Mouse (Mus musculus): Measurements from ENCODE around the gene Retnla. TPM values are rescaled to one million over a fixed set of nuclear protein-coding genes. Genes with fewer than 3 reads are reported as not detected.
"Not testable (repeated sequence)": the region's sequence is repeated elsewhere in the genome, so short reads cannot be mapped to it uniquely, and the experiment has no call there.

Gene Retnla
- polyA plus RNA-seq, 1 experiment from 2014 or later: not detected

- Histone ChIP-seq H3K27ac (ENCODE audit: low read depth, low read length) (no peak overlapping the region), H3K36me3 (ENCODE audit: control insufficient read depth, insufficient read depth, low read length) (no peaks in the 10 kb centered on the region), H3K4me3 (ENCODE audit: low read depth, low read length) (no peak overlapping the region), H3K27me3 (ENCODE audit: control insufficient read depth, insufficient read depth, low read length) (no peaks in the 10 kb centered on the region), H3K9ac (ENCODE audit: low read length) (no peak overlapping the region), H3K4me1 (replicated peaks; ENCODE audit: control insufficient read depth, insufficient read depth, low read length) (no peaks in the 10 kb centered on the region), H3K9me3 (ENCODE audit: control insufficient read depth, low read length) (no peaks in the 10 kb centered on the region), H3K4me2 (ENCODE audit: low read depth, low read length, severe bottlenecking) (no peak overlapping the region)
- WGBS: 95% methylated on average over 6 of the region's 6 CpGs
- ATAC-seq (replicated peaks; ENCODE audit: low FRiP score): no peak
- no peak for DNase-seq (ENCODE audit: low spot score)
These were observed 23.8 kb upstream of the Retnla start for GRCm38 (mm10) chr16:48818524-48818923.

- Histone ChIP-seq H3K9ac (ENCODE audit: low read length) (no peak overlapping the region), H3K4me1 (replicated peaks; ENCODE audit: control insufficient read depth, insufficient read depth, low read length) (no peaks in the 10 kb centered on the region), H3K27ac (ENCODE audit: low read depth, low read length) (no peak overlapping the region), H3K27me3 (ENCODE audit: control insufficient read depth, insufficient read depth, low read length) (no peaks in the 10 kb centered on the region), H3K9me3 (ENCODE audit: control insufficient read depth, low read length) (no peaks in the 10 kb centered on the region), H3K36me3 (ENCODE audit: control insufficient read depth, insufficient read depth, low read length) (no peaks in the 10 kb centered on the region), H3K4me2 (ENCODE audit: low read depth, low read length, severe bottlenecking) (no peak overlapping the region), H3K4me3 (ENCODE audit: low read depth, low read length) (no peak overlapping the region)
- 88% methylated on average over 3 of the region's 3 CpGs for WGBS
- DNase-seq (ENCODE audit: low spot score) (no peak), ATAC-seq (replicated peaks; ENCODE audit: low FRiP score) (no peak)
These were observed 15.9 kb upstream of the Retnla start for GRCm38 (mm10) chr16:48826474-48826873.

DNA sequence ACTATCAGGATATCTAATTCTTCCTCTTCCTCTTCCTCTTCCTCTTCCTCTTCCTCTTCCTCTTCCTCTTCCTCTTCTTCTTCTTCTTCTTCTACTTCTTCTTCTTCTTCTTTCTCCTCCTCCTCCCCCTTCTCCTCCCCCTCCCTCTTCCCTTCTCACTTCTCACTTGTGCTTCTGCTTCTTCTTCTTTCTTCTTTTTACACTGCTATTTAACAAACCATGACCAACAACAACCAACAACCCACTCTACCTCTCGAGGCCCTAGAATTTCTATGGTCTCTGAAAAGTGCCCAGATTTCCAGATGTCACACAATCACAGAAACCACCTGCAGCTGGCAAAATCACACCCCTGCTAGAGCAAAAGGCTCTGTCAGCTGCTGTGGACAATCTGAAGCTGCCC is 14.7 kb upstream of the Retnla start:
- no peaks in the 10 kb centered on the region for H3K9me3 ChIP-seq (ENCODE audit: control insufficient read depth, low read length)
- no peak overlapping the region for H3K27ac ChIP-seq (ENCODE audit: low read depth, low read length)
- no peaks in the 10 kb centered on the region for H3K4me1 ChIP-seq (replicated peaks; ENCODE audit: control insufficient read depth, insufficient read depth, low read length)
- WGBS: 86% methylated on average over 1 of the region's 1 CpGs
- H3K4me3 ChIP-seq (ENCODE audit: low read depth, low read length): no peak overlapping the region
- DNase-seq (ENCODE audit: low spot score): no peak
- ATAC-seq (replicated peaks; ENCODE audit: low FRiP score): no peak
- H3K27me3 ChIP-seq (ENCODE audit: control insufficient read depth, insufficient read depth, low read length): no peaks in the 10 kb centered on the region
- no peak overlapping the region for H3K4me2 ChIP-seq (ENCODE audit: low read depth, low read length, severe bottlenecking)
- H3K9ac ChIP-seq (ENCODE audit: low read length): no peak overlapping the region
- no peaks in the 10 kb centered on the region for H3K36me3 ChIP-seq (ENCODE audit: control insufficient read depth, insufficient read depth, low read length)

- H3K27ac ChIP-seq (ENCODE audit: low read depth, low read length): no peak overlapping the region
- H3K9me3 ChIP-seq (ENCODE audit: control insufficient read depth, low read length): no peaks in the 10 kb centered on the region
- H3K4me1 ChIP-seq (replicated peaks; ENCODE audit: control insufficient read depth, insufficient read depth, low read length): no peaks in the 10 kb centered on the region
- no peaks in the 10 kb centered on the region for H3K27me3 ChIP-seq (ENCODE audit: control insufficient read depth, insufficient read depth, low read length)
- ATAC-seq (replicated peaks; ENCODE audit: low FRiP score) (no peak), DNase-seq (ENCODE audit: low spot score) (no peak)
- no peak overlapping the region for H3K4me3 ChIP-seq (ENCODE audit: low read depth, low read length)
- WGBS: 87% methylated on average over 4 of the region's 4 CpGs
- no peaks in the 10 kb centered on the region for H3K36me3 ChIP-seq (ENCODE audit: control insufficient read depth, insufficient read depth, low read length)
- no peak overlapping the region for H3K9ac ChIP-seq (ENCODE audit: low read length)
- no peak overlapping the region for H3K4me2 ChIP-seq (ENCODE audit: low read depth, low read length, severe bottlenecking)
These were observed 13.3 kb upstream of the Retnla start for GRCm38 (mm10) chr16:48829060-48829459.

DNA sequence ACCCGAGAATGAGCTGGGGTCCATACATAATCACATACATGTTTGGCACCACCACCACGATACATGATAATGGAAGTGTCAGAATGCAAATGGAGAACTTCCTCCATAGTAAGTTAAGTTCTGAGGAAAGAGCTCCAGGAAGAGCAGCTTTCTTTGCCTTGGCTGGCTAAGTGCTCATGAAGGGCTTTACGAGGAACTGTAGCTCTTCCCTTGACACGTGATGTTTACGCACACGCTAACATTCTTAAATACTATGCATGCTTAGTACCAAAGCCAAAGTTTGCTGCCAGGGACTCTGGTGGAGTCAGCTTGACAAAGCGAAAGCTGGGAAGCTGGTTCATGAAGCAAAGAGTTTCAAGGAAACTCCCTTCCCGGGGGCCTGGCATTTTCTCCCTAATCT is 10.3 kb upstream of the Retnla start:
- Histone ChIP-seq H3K9ac (ENCODE audit: low read length) (no peak overlapping the region), H3K36me3 (ENCODE audit: control insufficient read depth, insufficient read depth, low read length) (no peaks in the 10 kb centered on the region), H3K4me1 (replicated peaks; ENCODE audit: control insufficient read depth, insufficient read depth, low read length) (no peaks in the 10 kb centered on the region), H3K4me2 (ENCODE audit: low read depth, low read length, severe bottlenecking) (no peak overlapping the region), H3K9me3 (ENCODE audit: control insufficient read depth, low read length) (no peaks in the 10 kb centered on the region), H3K27ac (ENCODE audit: low read depth, low read length) (no peak overlapping the region), H3K4me3 (ENCODE audit: low read depth, low read length) (no peak overlapping the region), H3K27me3 (ENCODE audit: control insufficient read depth, insufficient read depth, low read length) (no peaks in the 10 kb centered on the region)
- DNase-seq (ENCODE audit: low spot score): no peak
- WGBS: 93% methylated on average over 7 of the region's 8 CpGs
- ATAC-seq (replicated peaks; ENCODE audit: low FRiP score): no peak

- 65% methylated on average over 1 of the region's 1 CpGs for WGBS
These were observed 8.7 kb upstream of the Retnla start for GRCm38 (mm10) chr16:48833626-48834025.

GRCm38 (mm10) chr16:48843671-48844386 is 1.5 kb downstream of the Retnla start:
- H3K27me3 ChIP-seq (ENCODE audit: control insufficient read depth, insufficient read depth, low read length): no peaks in the 10 kb centered on the region
- DNase-seq (ENCODE audit: low spot score) (no peak), ATAC-seq (replicated peaks; ENCODE audit: low FRiP score) (no peak)
- no peak overlapping the region for H3K27ac ChIP-seq (ENCODE audit: low read depth, low read length)
- H3K4me2 ChIP-seq (ENCODE audit: low read depth, low read length, severe bottlenecking): no peak overlapping the region
- no peaks in the 10 kb centered on the region for H3K9me3 ChIP-seq (ENCODE audit: control insufficient read depth, low read length)
- 90% methylated on average over 4 of the region's 4 CpGs for WGBS
- no peaks in the 10 kb centered on the region for H3K36me3 ChIP-seq (ENCODE audit: control insufficient read depth, insufficient read depth, low read length)
- H3K4me1 ChIP-seq (replicated peaks; ENCODE audit: control insufficient read depth, insufficient read depth, low read length): no peaks in the 10 kb centered on the region
- H3K4me3 ChIP-seq (ENCODE audit: low read depth, low read length): no peak overlapping the region
- no peak overlapping the region for H3K9ac ChIP-seq (ENCODE audit: low read length)

More at GRCm38 (mm10) chr16:48833626-48834025, 8.7 kb upstream of the Retnla start:
- not testable (repeated sequence) for ATAC-seq (replicated peaks; ENCODE audit: low FRiP score); H3K36me3 ChIP-seq (ENCODE audit: control insufficient read depth, insufficient read depth, low read length); H3K9ac ChIP-seq (ENCODE audit: low read length); H3K27ac ChIP-seq (ENCODE audit: low read depth, low read length); DNase-seq (ENCODE audit: low spot score); H3K4me3 ChIP-seq (ENCODE audit: low read depth, low read length); H3K27me3 ChIP-seq (ENCODE audit: control insufficient read depth, insufficient read depth, low read length); H3K4me1 ChIP-seq (replicated peaks; ENCODE audit: control insufficient read depth, insufficient read depth, low read length); H3K4me2 ChIP-seq (ENCODE audit: low read depth, low read length, severe bottlenecking); H3K9me3 ChIP-seq (ENCODE audit: control insufficient read depth, low read length)

- not testable (repeated sequence) for H3K4me2 ChIP-seq (ENCODE audit: low read depth, low read length, severe bottlenecking); H3K4me3 ChIP-seq (ENCODE audit: low read depth, low read length); H3K9ac ChIP-seq (ENCODE audit: low read length); H3K27ac ChIP-seq (ENCODE audit: low read depth, low read length); ATAC-seq (replicated peaks; ENCODE audit: low FRiP score); H3K9me3 ChIP-seq (ENCODE audit: control insufficient read depth, low read length); DNase-seq (ENCODE audit: low spot score); H3K4me1 ChIP-seq (replicated peaks; ENCODE audit: control insufficient read depth, insufficient read depth, low read length); H3K27me3 ChIP-seq (ENCODE audit: control insufficient read depth, insufficient read depth, low read length); H3K36me3 ChIP-seq (ENCODE audit: control insufficient read depth, insufficient read depth, low read length)
- 86% methylated on average over 1 of the region's 1 CpGs for WGBS
These were observed 22.7 kb downstream of the Retnla start for GRCm38 (mm10) chr16:48865004-48865403.

GRCm38 (mm10) chr16:48867690-48868089 is 25.3 kb downstream of the Retnla start:
- 74% methylated on average over 2 of the region's 2 CpGs for WGBS
- Histone ChIP-seq H3K4me3 (ENCODE audit: low read depth, low read length) (no peak overlapping the region), H3K9me3 (ENCODE audit: control insufficient read depth, low read length) (no peaks in the 10 kb centered on the region), H3K36me3 (ENCODE audit: control insufficient read depth, insufficient read depth, low read length) (no peaks in the 10 kb centered on the region), H3K9ac (ENCODE audit: low read length) (no peak overlapping the region), H3K27ac (ENCODE audit: low read depth, low read length) (no peak overlapping the region), H3K27me3 (ENCODE audit: control insufficient read depth, insufficient read depth, low read length) (no peaks in the 10 kb centered on the region), H3K4me1 (replicated peaks; ENCODE audit: control insufficient read depth, insufficient read depth, low read length) (no peaks in the 10 kb centered on the region), H3K4me2 (ENCODE audit: low read depth, low read length, severe bottlenecking) (no peak overlapping the region)
- DNase-seq (ENCODE audit: low spot score) (no peak), ATAC-seq (replicated peaks; ENCODE audit: low FRiP score) (no peak)

All from forebrain, embryonic 11.5 days (tissue).